Comparison of ENCODE assay signal across 14 mouse cellular contexts in genomic region chr13:95177326-95177725, GRCm38 (mm10).
A peak's percentile ranks its signal among the peaks of the same experiment; 100 is the strongest.
DNase-seq lines count a peak whose midpoint lies in the region.
"Had no signal": no experiment of that assay in that cellular context is flagged by ENCODE, and none has a peak within 500 bp of the region (broad histone marks: within the 10 kb centered on the region; RNA-seq: fewer than 3 reads in every experiment).

No protein-coding gene starts in this region.

- DNase-seq in adrenal gland, adult (ENCODE audit: inconsistent age in 2 of 2, low spot score in 1 of 2), result peak; percentile 49 to 83
- DNase-seq in adrenal gland, adult 18-20 months (ENCODE audit: low spot score in 2 of 2), result no peak
- peak; percentile 44 to 66 for DNase-seq in layer of hippocampus, adult 18-20 months (ENCODE audit: low spot score in 2 of 2)
- no peak for DNase-seq in layer of hippocampus, postnatal 25 days (ENCODE audit: extremely low spot score in 1 of 2, low spot score in 1 of 2)
- DNase-seq in right cerebral cortex, adult 18-20 months, result peak; percentile 67
- DNase-seq in right cerebral cortex, postnatal 25 days, result no peak
- peak; percentile 47 to 57 for DNase-seq in layer of hippocampus, adult 8-10 months (ENCODE audit: low spot score in 2 of 2)
- DNase-seq in kidney, postnatal 25 days, result no peak
- DNase-seq: cerebellum, adult 9-10 months; gastrocnemius, postnatal 10 days; heart, adult 2 months; lung, postnatal 10 days; spleen, adult 18-20 months; thymus, postnatal 36 days had no signal

Comparison
In these comparisons a context has a peak if more than half of its experiments do, and no peak if none do; other contexts are left out.
1. DNase-seq: peak in adrenal gland, adult (2 of 2), layer of hippocampus, adult 18-20 months (2 of 2), right cerebral cortex, adult 18-20 months (single experiment) and layer of hippocampus, adult 8-10 months (2 of 2); none in adrenal gland, adult 18-20 months (0 of 2), layer of hippocampus, postnatal 25 days (0 of 2), right cerebral cortex, postnatal 25 days (single experiment) and kidney, postnatal 25 days (0 of 2).